Mouse (Mus musculus) brain, embryonic 14.5 days (tissue): ENCODE measurements around the gene Dlg4.

Experiments used
- CTCF ChIP-seq: fragments of 200-500 bp; IDR thresholded peaks from 2 replicates; pipeline ENCODE4 v1.5.1; 2012; ENCODE audit warnings: inconsistent platforms, mild to moderate bottlenecking, moderate library complexity, borderline replicate concordance; ENCODE audit not compliant: insufficient read depth, insufficient read length; ENCODE audit errors: extremely low read depth
- POLR2A ChIP-seq: fragments of 200-500 bp; IDR thresholded peaks from 2 replicates; pipeline ENCODE4 v1.6.1; 2012; ENCODE audit warnings: mild to moderate bottlenecking, inconsistent platforms, borderline replicate concordance; ENCODE audit not compliant: poor library complexity, insufficient read depth, insufficient read length, severe bottlenecking; ENCODE audit errors: extremely low read depth

GRCm38 (mm10) chr11:69996161-69997061 lies 20.3 kb upstream of the Dlg4 start:
- no peak for TF ChIP-seq POLR2A
- TF ChIP-seq CTCF, result no peak
